Mouse (Mus musculus) liver, embryonic 13.5 days (tissue): ENCODE results near the gene Pced1b. TPM values are rescaled to one million over a fixed set of nuclear protein-coding genes. Genes with fewer than 3 reads are reported as not detected.

Source experiments
- ATAC-seq: fragments of 200-750 bp; cut with Nextera tagmentation; 2 replicates; pipeline ENCODE4 v1.8.0; 2017; ENCODE audit warnings: low read depth, mild to moderate bottlenecking, moderate number of reproducible peaks, moderate library complexity
- DNase-seq: peaks from one replicate; pipeline ENCODE4 v3.0.0; 2022
- H3K27ac ChIP-seq: fragments of 300-500 bp; sonication (generic); 2 replicates; pipeline ENCODE4 v1.5.1; 2015; ENCODE audit warnings: moderate library complexity, mild to moderate bottlenecking, inconsistent platforms
- H3K27me3 ChIP-seq: fragments of 300-500 bp; sonication (generic); 2 replicates; pipeline ENCODE4 v1.6.1; 2015; ENCODE audit warnings: mild to moderate bottlenecking, inconsistent platforms
- H3K36me3 ChIP-seq: fragments of 300-500 bp; sonication (generic); 2 replicates; pipeline ENCODE4 v1.6.1; 2015; ENCODE audit warnings: mild to moderate bottlenecking, inconsistent platforms
- H3K4me1 ChIP-seq: fragments of 300-500 bp; sonication (generic); replicated peaks from 2 replicates; pipeline ENCODE4 v1.6.1; 2015; ENCODE audit warnings: inconsistent platforms
- H3K4me2 ChIP-seq: fragments of 300-500 bp; sonication (generic); 2 replicates; pipeline ENCODE4 v1.6.1; 2015; ENCODE audit warnings: inconsistent platforms, mild to moderate bottlenecking, moderate library complexity
- H3K4me3 ChIP-seq: fragments of 300-500 bp; sonication (generic); replicated peaks from 2 replicates; pipeline ENCODE4 v1.5.1; 2015; ENCODE audit warnings: mild to moderate bottlenecking, inconsistent platforms
- H3K9ac ChIP-seq: fragments of 300-500 bp; sonication (generic); 2 replicates; pipeline ENCODE4 v1.6.1; 2015; ENCODE audit warnings: mild to moderate bottlenecking, inconsistent platforms
- H3K9me3 ChIP-seq: fragments of 300-500 bp; sonication (generic); replicated peaks from 2 replicates; pipeline ENCODE4 v1.6.1; 2016; ENCODE audit warnings: inconsistent platforms
- WGBS: fragments of 180-500 bp; shearing (Covaris S2); methylation state at CpG from one replicate; pipeline ENCODE4 v1.1.7; 2015; ENCODE audit not compliant: insufficient replicate concordance; 5-methylcytosine and 5-hydroxymethylcytosine counted together
- polyA plus RNA-seq: library from polyadenylated mRNA; unstranded; fragments of >200 nt; fragmentation: Nextera tagmentation; extraction: Ambion mirVana; gene quantifications from 2 replicates; pipeline ENCODE4 v1.2.1, GENCODE M21; 2015

The Pced1b gene
- polyA plus RNA-seq, 1 experiment from 2014 or later, result 4.6 TPM

GRCm38 (mm10) chr15:97429201-97429900 is 182.4 kb downstream of the Pced1b start:
- no peak overlapping the region for H3K27ac ChIP-seq

GRCm38 (mm10) chr15:97431533-97431932 is 184.6 kb downstream of the Pced1b start:
- ATAC-seq, result no peak
- DNase-seq, result no peak

More at GRCm38 (mm10) chr15:97429201-97429900, 182.4 kb downstream of the Pced1b start:
- Histone ChIP-seq H3K9me3 (no peaks in the 10 kb centered on the region), H3K9ac (no peak overlapping the region), H3K4me2 (no peak overlapping the region), H3K36me3 (no peaks in the 10 kb centered on the region), H3K4me3 (no peak overlapping the region), H3K27me3 (no peaks in the 10 kb centered on the region), H3K4me1 (no peaks in the 10 kb centered on the region)
- ATAC-seq (no peak), DNase-seq (no peak)
- WGBS, result 71% methylated on average over 12 of the region's 12 CpGs

GRCm38 (mm10) chr15:97432221-97432620 is 185.3 kb downstream of the Pced1b start:
- no peaks in the 10 kb centered on the region for H3K36me3 ChIP-seq
- 32% methylated on average over 4 of the region's 4 CpGs for whole genome bisulfite sequencing
- H3K9ac ChIP-seq, result no peak overlapping the region
- ATAC-seq, result no peak
- H3K9me3 ChIP-seq, result no peaks in the 10 kb centered on the region
- no peak overlapping the region for H3K27ac ChIP-seq
- no peak for DNase-seq
- no peaks in the 10 kb centered on the region for H3K4me1 ChIP-seq
- no peak overlapping the region for H3K4me3 ChIP-seq
- H3K4me2 ChIP-seq, result no peak overlapping the region
- H3K27me3 ChIP-seq, result no peaks in the 10 kb centered on the region

More at GRCm38 (mm10) chr15:97431533-97431932, 184.6 kb downstream of the Pced1b start:
- Histone ChIP-seq H3K27ac (no peak overlapping the region), H3K36me3 (no peaks in the 10 kb centered on the region), H3K4me2 (no peak overlapping the region), H3K9ac (no peak overlapping the region), H3K27me3 (no peaks in the 10 kb centered on the region), H3K4me3 (no peak overlapping the region), H3K9me3 (no peaks in the 10 kb centered on the region), H3K4me1 (no peaks in the 10 kb centered on the region)
- 71% methylated on average over 6 of the region's 6 CpGs for WGBS

Other genes with a start within 250 kb of the Pced1b start
- 38.3 and 50.7 TPM in 2 replicates for gene Slc38a4, start 191.2 kb upstream of the Pced1b start, polyA plus RNA-seq
- gene Amigo2, start 180 bp downstream of the Pced1b start, polyA plus RNA-seq, result 0.74 and 1.0 TPM in 2 replicates